ENCODE assay signal across 8 mouse cellular contexts in the genomic region with DNA sequence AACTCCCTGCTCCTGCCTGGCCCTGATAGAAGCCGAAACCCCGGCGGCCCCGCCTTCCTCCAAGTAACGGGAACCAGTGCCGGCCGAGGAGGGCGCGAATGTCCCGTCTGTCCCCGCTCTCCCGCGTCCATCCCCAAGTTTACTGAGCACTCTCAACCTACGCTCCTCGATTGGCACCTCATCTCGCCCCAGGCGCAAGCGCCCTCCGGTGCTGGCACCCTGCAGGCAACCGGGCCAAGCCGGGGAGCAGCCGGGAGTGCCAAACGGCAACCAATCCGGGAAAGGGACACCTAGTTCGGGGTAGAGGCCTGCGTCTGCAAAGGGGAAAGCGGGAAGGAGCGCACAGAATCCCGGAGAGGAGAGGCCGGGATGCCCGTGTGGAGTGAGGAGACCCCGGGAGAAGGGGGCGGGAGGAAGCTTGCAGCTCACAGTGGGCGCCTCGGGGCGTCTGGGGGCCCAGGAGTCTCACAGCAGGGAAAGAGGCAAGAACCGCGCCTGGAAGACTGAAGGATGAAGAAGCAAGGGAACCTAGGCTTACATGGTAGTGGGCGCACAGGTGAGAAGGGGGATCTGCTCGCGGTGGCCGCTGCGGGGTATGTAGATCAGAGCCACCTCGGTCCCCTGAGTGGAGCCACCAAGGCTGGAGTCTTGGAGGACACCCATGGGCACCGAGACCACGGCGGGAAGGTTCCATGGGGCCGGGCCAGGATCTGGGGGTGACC. TPM values are rescaled to one million over a fixed set of nuclear protein-coding genes. Genes with fewer than 3 reads are reported as not detected.
DNase-seq lines count a peak whose midpoint lies in the region; ATAC-seq and TF ChIP-seq lines count a peak whose summit lies in the region.

No protein-coding gene starts in this region.

- ATAC-seq in erythroblast, adult 5-6 weeks (replicated peaks; ENCODE audit: low FRiP score, poor library complexity, severe bottlenecking) = no peak
- peak; percentile 35; the same call in 1 of the 2 replicates for ATAC-seq in hindbrain, embryonic 15.5 days (ENCODE audit: low FRiP score, low read depth)
- 0 out of 2 replicates have a peak, but pooled peaks have one; percentile 36 for ATAC-seq in limb, embryonic 11.5 days (ENCODE audit: insufficient number of reproducible peaks, low FRiP score, low TSS enrichment, low read depth)
- peak; percentile 51 for ATAC-seq in midbrain, embryonic 12.5 days (ENCODE audit: low FRiP score, low read depth)

- no peak for TF ChIP-seq CTCF in gastrocnemius, adult 2 months (IDR thresholded peaks at IDR 0.05)

- no peaks in the 10 kb centered on the region for H3K36me3 ChIP-seq in erythroblast, embryonic 14.5 days (ENCODE audit: control insufficient read depth)
- no peaks in the 10 kb centered on the region for H3K36me3 ChIP-seq in hindbrain, embryonic 15.5 days
- H3K36me3 ChIP-seq in limb, embryonic 11.5 days (ENCODE audit: control insufficient read depth, insufficient read depth, low read length) = no peaks in the 10 kb centered on the region
- H3K36me3 ChIP-seq in midbrain, embryonic 12.5 days = no peaks in the 10 kb centered on the region

- peak overlapping the region; percentile 28; the same call in 1 of the 2 replicates for H3K9ac ChIP-seq in hindbrain, embryonic 15.5 days
- H3K9ac ChIP-seq in limb, embryonic 11.5 days (ENCODE audit: low read length) = peak overlapping the region; percentile 73
- H3K9ac ChIP-seq in midbrain, embryonic 12.5 days (replicated peaks) = peak overlapping the region; percentile 66

- DNase-seq in cerebellum, postnatal 10 days = peak; percentile 50
- DNase-seq in gastrocnemius, adult 2 months = peak; percentile 74
- peak; percentile 71 for DNase-seq in limb, embryonic 11.5 days (ENCODE audit: low spot score)
- peak; percentile 7 to 14 for DNase-seq in spleen, postnatal 14 days (ENCODE audit: low spot score in 2 of 2)

- H3K4me3 ChIP-seq in erythroblast, embryonic 14.5 days (replicated peaks) = peak overlapping the region; percentile 12
- H3K4me3 ChIP-seq in gastrocnemius, adult 2 months = peak overlapping the region; percentile 87
- H3K4me3 ChIP-seq in hindbrain, embryonic 15.5 days = peak overlapping the region; percentile 75
- peak overlapping the region; percentile 60 for H3K4me3 ChIP-seq in limb, embryonic 11.5 days (ENCODE audit: low read depth, low read length)
- peak overlapping the region; percentile 67 for H3K4me3 ChIP-seq in midbrain, embryonic 12.5 days

- 0% methylated on average over 48 of the region's 48 CpGs for WGBS in hindbrain, embryonic 15.5 days
- under 1% methylated on average over 48 of the region's 48 CpGs for WGBS in limb, embryonic 11.5 days
- under 1% methylated on average over 48 of the region's 48 CpGs for WGBS in midbrain, embryonic 12.5 days

- peak overlapping the region; percentile 25 for H3K27ac ChIP-seq in gastrocnemius, adult 2 months
- H3K27ac ChIP-seq in hindbrain, embryonic 15.5 days (replicated peaks) = no peak overlapping the region
- no peak overlapping the region; the same call in 1 of the 2 replicates for H3K27ac ChIP-seq in limb, embryonic 11.5 days (replicated peaks; ENCODE audit: low read depth, low read length)
- no peak overlapping the region for H3K27ac ChIP-seq in midbrain, embryonic 12.5 days (replicated peaks)

- peaks cover 79% of the 10 kb centered on the region for H3K27me3 ChIP-seq in erythroblast, embryonic 14.5 days (ENCODE audit: control insufficient read depth)
- H3K27me3 ChIP-seq in hindbrain, embryonic 15.5 days = peaks cover 57% of the 10 kb centered on the region
- peaks cover 41% of the 10 kb centered on the region for H3K27me3 ChIP-seq in limb, embryonic 11.5 days (ENCODE audit: control insufficient read depth, insufficient read depth, low read length)
- peaks cover 69% of the 10 kb centered on the region for H3K27me3 ChIP-seq in midbrain, embryonic 12.5 days

- no peaks in the 10 kb centered on the region for H3K4me1 ChIP-seq in erythroblast, embryonic 14.5 days (ENCODE audit: control insufficient read depth)
- H3K4me1 ChIP-seq in hindbrain, embryonic 15.5 days (replicated peaks) = peaks cover 40% of the 10 kb centered on the region
- H3K4me1 ChIP-seq in limb, embryonic 11.5 days (ENCODE audit: control insufficient read depth, insufficient read depth, low read length) = peaks cover 8% of the 10 kb centered on the region
- H3K4me1 ChIP-seq in midbrain, embryonic 12.5 days = peaks cover 36% of the 10 kb centered on the region

- peaks cover 7% of the 10 kb centered on the region; the same call in 1 of the 2 replicates for H3K9me3 ChIP-seq in erythroblast, embryonic 14.5 days (ENCODE audit: control insufficient read depth, low read length)
- no peaks in the 10 kb centered on the region for H3K9me3 ChIP-seq in hindbrain, embryonic 15.5 days
- no peaks in the 10 kb centered on the region for H3K9me3 ChIP-seq in limb, embryonic 11.5 days (ENCODE audit: control insufficient read depth, low read length)
- H3K9me3 ChIP-seq in midbrain, embryonic 12.5 days = no peaks in the 10 kb centered on the region

- intact Hi-C loops in gastrocnemius, adult 2 months (cut with DNase I) = loop anchor here (2.0 to 10.0 kb wide), 5 partner anchors 120 to 638 kb away; no protein-coding TSS in a partner anchor

- peak overlapping the region; percentile 90 for H3K4me2 ChIP-seq in hindbrain, embryonic 15.5 days
- peak overlapping the region; percentile 66 for H3K4me2 ChIP-seq in limb, embryonic 11.5 days (ENCODE audit: low read depth, severe bottlenecking)
- H3K4me2 ChIP-seq in midbrain, embryonic 12.5 days (replicated peaks) = peak overlapping the region; percentile 91

RNA-seq across cellular contexts. Expression of gene Supt3, which starts 42.3 kb away (rescaled TPM):
- 0.62 and 1.0 TPM in 2 replicates for polyA plus RNA-seq in erythroblast, embryonic 14.5 days (2012)
- 9.6 and 12.5 TPM in 2 replicates for total RNA-seq in erythroblast, adult 5-6 weeks (2015; ENCODE audit: low replicate concordance)
- 8.8 and 9.5 TPM in 2 replicates for total RNA-seq in erythroblast, adult 5-6 weeks (2017; ENCODE audit: low replicate concordance)
- 10 to 100 TPM; 10.2 to 10.8 TPM for total RNA-seq in gastrocnemius, adult 2 months (2021)
- polyA plus RNA-seq in hindbrain, embryonic 15.5 days (2015; fragmentation: Nextera tagmentation; extraction: Ambion mirVana) = 21.2 and 24.1 TPM in 2 replicates
- polyA plus RNA-seq in limb, embryonic 11.5 days (2014; fragmentation: Nextera tagmentation; extraction: Ambion mirVana) = 25.5 and 27.0 TPM in 2 replicates
- 24.7 and 25.0 TPM in 2 replicates for polyA plus RNA-seq in midbrain, embryonic 12.5 days (2016; fragmentation: Nextera tagmentation; extraction: Ambion mirVana)

Comparison
In these comparisons a context has a peak if more than half of its experiments do, and no peak if none do; other contexts are left out.
1. H3K4me3 ChIP-seq: peak in every context shown above with its lines; median percentile 87 in gastrocnemius, adult 2 months; 75 in hindbrain, embryonic 15.5 days; 67 in midbrain, embryonic 12.5 days; 60 in limb, embryonic 11.5 days; 12 in erythroblast, embryonic 14.5 days.
2. DNase-seq: peak in every context shown above with its lines; median percentile 74 in gastrocnemius, adult 2 months; 71 in limb, embryonic 11.5 days; 50 in cerebellum, postnatal 10 days; 10 in spleen, postnatal 14 days.
3. RNA of gene Supt3, which starts 42.3 kb away (polyA plus RNA-seq): 25.5 to 27.0 TPM in limb, embryonic 11.5 days, 24.7 to 25.0 TPM in midbrain, embryonic 12.5 days and 21.2 to 24.1 TPM in hindbrain, embryonic 15.5 days; 0.62 to 1.0 TPM in erythroblast, embryonic 14.5 days; every median in the first group is over 10 times any median in the second.
4. Peak in every context shown above with its lines, with median percentiles within 50 percentile points of each other: H3K4me2 ChIP-seq and H3K9ac ChIP-seq.